Mouse (Mus musculus) midbrain, postnatal 0 days (tissue): ENCODE measurements around the gene Rabggtb. TPM values are rescaled to one million over a fixed set of nuclear protein-coding genes. Genes with fewer than 3 reads are reported as not detected.

ENCODE experiments used
- ATAC-seq: fragments of 200-750 bp; cut with Nextera tagmentation; 2 replicates; pipeline ENCODE4 v1.8.0; 2017; ENCODE audit warnings: moderate number of reproducible peaks, mild to moderate bottlenecking, moderate TSS enrichment, moderate library complexity; ENCODE audit not compliant: low FRiP score
- DNase-seq: peaks from one replicate; pipeline ENCODE4 v3.0.0-alpha.2; 2015; ENCODE audit warnings: low spot score
- H3K27ac ChIP-seq: fragments of 300-500 bp; sonication (generic); 2 replicates; pipeline ENCODE4 v1.5.1; 2014; ENCODE audit warnings: low read depth, mild to moderate bottlenecking, low read length, mixed read lengths
- H3K27me3 ChIP-seq: fragments of 300-500 bp; sonication (generic); 2 replicates; pipeline ENCODE4 v1.6.1; 2014; ENCODE audit warnings: low read length, control low read depth, mixed read lengths; ENCODE audit not compliant: insufficient read depth
- H3K36me3 ChIP-seq: fragments of 300-500 bp; sonication (generic); 2 replicates; pipeline ENCODE4 v1.6.1; 2014; ENCODE audit warnings: low read length, control low read depth, mixed read lengths; ENCODE audit not compliant: insufficient read depth
- H3K4me1 ChIP-seq: fragments of 300-500 bp; sonication (generic); 2 replicates; pipeline ENCODE4 v1.6.1; 2014; ENCODE audit warnings: mild to moderate bottlenecking, control low read depth, antibody characterized with exemption, low read length, mixed read lengths; ENCODE audit not compliant: insufficient read depth
- H3K4me2 ChIP-seq: fragments of 300-500 bp; sonication (generic); 2 replicates; pipeline ENCODE4 v1.6.1; 2014; ENCODE audit warnings: low read depth, mild to moderate bottlenecking, low read length, mixed read lengths; ENCODE audit not compliant: poor library complexity, severe bottlenecking
- H3K4me3 ChIP-seq: fragments of 300-500 bp; sonication (generic); 2 replicates; pipeline ENCODE4 v1.5.1; 2014; ENCODE audit warnings: low read depth, mild to moderate bottlenecking, low read length, moderate library complexity
- H3K9ac ChIP-seq: fragments of 300-500 bp; sonication (generic); replicated peaks from 2 replicates; pipeline ENCODE4 v1.6.1; 2014; ENCODE audit warnings: mild to moderate bottlenecking, low read length, moderate library complexity, mixed read lengths; ENCODE audit not compliant: poor library complexity, severe bottlenecking
- H3K9me3 ChIP-seq: fragments of 300-500 bp; sonication (generic); 2 replicates; pipeline ENCODE4 v1.6.1; 2016; ENCODE audit warnings: low read length, control low read depth
- CTCF ChIP-seq: IDR thresholded peaks from 2 replicates; pipeline ENCODE4 v1.5.1; 2016; ENCODE audit warnings: antibody characterized with exemption, mild to moderate bottlenecking
- WGBS: fragments of 180-500 bp; shearing (Covaris S2); extraction: QIAGEN DNeasy Blood & Tissue Kit; methylation state at CpG from one replicate; pipeline ENCODE4 v1.1.7; 2014; 5-methylcytosine and 5-hydroxymethylcytosine counted together
- polyA plus RNA-seq: library from polyadenylated mRNA; unstranded; fragments of >200 nt; fragmentation: Nextera tagmentation; extraction: Ambion mirVana; gene quantifications from 2 replicates; pipeline ENCODE4 v1.2.1, GENCODE M21; 2015
- total RNA-seq: library from RNA; depleted of rRNA; stranded (reverse); fragments of >200 nt; gene quantifications from 2 replicates; pipeline ENCODE4 v1.2.3, GENCODE M21; 2014

Rabggtb gene
- total and polyA plus RNA-seq, 2 experiments from 2014 or later: 52.7 to 63.1 TPM

DNA sequence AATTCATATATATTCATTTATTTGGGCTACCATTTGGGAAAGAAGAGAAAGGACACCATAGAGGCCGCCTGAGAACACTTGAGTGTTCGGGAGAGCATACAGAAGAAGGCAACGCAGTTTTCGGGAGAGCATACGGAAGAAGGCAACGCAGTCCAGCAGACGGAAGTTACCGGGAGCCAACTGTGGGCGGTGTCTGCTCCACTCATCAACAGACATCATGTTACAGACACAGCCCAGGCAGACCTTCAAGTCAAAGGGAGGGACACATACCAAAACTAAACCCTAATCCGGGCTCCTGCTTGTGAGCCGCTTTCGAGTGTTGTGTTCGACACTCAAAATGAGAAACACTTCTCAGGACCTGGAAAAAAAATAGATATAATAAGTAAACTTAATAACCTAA lies 28.8 kb upstream of the Rabggtb start:
- Histone ChIP-seq H3K36me3 (0 out of 2 replicates have a peak, but pooled peaks cover 3% of the 10 kb centered on the region), H3K9ac (no peak overlapping the region), H3K9me3 (no peaks in the 10 kb centered on the region), H3K4me2 (no peak overlapping the region), H3K27me3 (no peaks in the 10 kb centered on the region), H3K4me3 (no peak overlapping the region), H3K4me1 (no peaks in the 10 kb centered on the region), H3K27ac (no peak overlapping the region)
- DNase-seq (no peak), ATAC-seq (no peak)
- 97% methylated on average over 13 of the region's 13 CpGs for WGBS
- TF ChIP-seq CTCF: no peak

DNA sequence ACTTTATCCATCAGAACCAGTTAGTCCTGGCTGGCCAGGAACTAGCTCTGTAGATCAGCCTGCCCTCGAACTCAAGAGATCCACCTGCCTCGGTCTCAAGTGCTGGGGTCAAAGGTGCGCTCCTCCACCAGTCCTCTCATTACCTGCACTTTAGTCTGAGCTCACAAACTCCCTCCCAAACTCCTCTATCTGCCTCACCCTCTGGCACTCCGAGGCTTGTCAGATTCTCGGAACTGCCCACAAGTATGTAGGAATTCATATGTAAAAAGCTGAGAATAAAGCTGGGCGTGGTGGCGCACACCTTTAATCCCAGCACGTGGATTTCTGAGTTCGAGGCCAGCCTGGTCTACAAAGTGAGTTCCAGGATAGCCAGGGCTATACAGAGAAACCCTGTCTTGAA lies 27.7 kb upstream of the Rabggtb start:
- no peak overlapping the region for H3K4me3 ChIP-seq
- no peak overlapping the region for H3K9ac ChIP-seq
- no peaks in the 10 kb centered on the region for H3K27me3 ChIP-seq
- H3K27ac ChIP-seq: no peak overlapping the region
- H3K4me2 ChIP-seq: no peak overlapping the region
- TF ChIP-seq CTCF: no peak
- 93% methylated on average over 9 of the region's 9 CpGs for WGBS
- ATAC-seq (no peak), DNase-seq (no peak)
- H3K9me3 ChIP-seq: no peaks in the 10 kb centered on the region
- H3K4me1 ChIP-seq: no peaks in the 10 kb centered on the region
- peaks cover 6% of the 10 kb centered on the region; the same call in 1 of the 2 replicates for H3K36me3 ChIP-seq

DNA sequence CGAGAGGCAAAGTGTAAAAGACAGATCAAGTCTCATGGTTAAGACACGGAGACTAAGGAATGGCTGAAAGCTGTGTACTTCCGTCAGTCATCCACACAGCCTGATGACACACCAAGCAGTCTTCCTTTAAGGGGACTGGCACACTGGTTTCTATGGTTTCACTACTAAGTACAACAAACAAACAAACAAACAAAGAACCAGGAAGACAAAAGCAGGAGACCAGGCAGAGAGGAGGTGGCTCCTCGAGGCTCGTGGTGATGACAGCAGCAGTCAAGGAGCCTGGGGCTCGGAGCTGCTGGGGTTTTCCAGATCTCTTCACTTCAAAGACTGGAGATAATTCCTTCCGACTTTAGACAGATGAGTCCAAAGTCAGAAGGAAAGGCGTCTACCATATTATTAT lies 27.2 kb upstream of the Rabggtb start:
- Histone ChIP-seq H3K27ac (no peak overlapping the region), H3K9me3 (no peaks in the 10 kb centered on the region), H3K36me3 (peaks cover 8% of the 10 kb centered on the region; the same call in 1 of the 2 replicates), H3K4me2 (no peak overlapping the region), H3K27me3 (no peaks in the 10 kb centered on the region), H3K4me3 (no peak overlapping the region), H3K9ac (no peak overlapping the region), H3K4me1 (no peaks in the 10 kb centered on the region)
- DNase-seq (no peak), ATAC-seq (no peak)
- no peak for TF ChIP-seq CTCF
- WGBS: 83% methylated on average over 8 of the region's 8 CpGs

DNA sequence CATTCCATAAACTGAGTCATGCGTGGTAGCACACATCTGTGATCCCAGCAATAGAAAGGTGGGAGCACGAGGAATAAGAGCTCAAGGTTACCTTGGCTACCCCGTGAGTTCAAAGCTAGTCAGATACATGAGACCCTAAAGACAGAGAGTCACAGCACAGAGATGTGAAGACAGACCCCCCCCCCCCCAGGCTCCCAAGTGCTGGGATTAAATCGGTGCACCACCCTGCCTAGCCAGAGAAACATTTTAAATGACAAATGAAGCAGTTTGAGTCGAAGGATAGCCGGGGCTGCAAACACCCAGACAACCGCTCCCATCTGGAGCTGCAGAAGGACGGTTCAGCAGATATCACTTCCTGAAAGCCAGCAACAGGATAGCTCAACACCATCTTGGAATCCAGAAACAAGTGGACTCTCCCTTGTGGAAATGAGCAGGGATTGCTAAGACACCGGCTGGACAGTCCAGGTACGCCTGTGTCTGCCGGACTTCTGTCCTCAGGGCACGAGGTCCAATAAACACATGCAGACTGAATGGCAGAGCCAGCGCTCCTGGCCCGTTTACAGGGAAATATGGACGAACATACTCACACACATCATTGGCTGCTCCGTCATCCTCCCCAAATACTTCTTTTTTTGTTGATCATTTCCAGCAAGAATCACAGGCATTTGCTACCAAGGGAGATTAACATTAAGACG lies 24.5 kb upstream of the Rabggtb start:
- Histone ChIP-seq H3K4me2 (no peak overlapping the region), H3K9me3 (no peaks in the 10 kb centered on the region), H3K27me3 (no peaks in the 10 kb centered on the region), H3K4me3 (no peak overlapping the region), H3K36me3 (peaks cover 26% of the 10 kb centered on the region), H3K27ac (no peak overlapping the region), H3K4me1 (no peaks in the 10 kb centered on the region), H3K9ac (no peak overlapping the region)
- WGBS: 96% methylated on average over 17 of the region's 17 CpGs
- ATAC-seq (no peak), DNase-seq (no peak)
- TF ChIP-seq CTCF: no peak

DNA sequence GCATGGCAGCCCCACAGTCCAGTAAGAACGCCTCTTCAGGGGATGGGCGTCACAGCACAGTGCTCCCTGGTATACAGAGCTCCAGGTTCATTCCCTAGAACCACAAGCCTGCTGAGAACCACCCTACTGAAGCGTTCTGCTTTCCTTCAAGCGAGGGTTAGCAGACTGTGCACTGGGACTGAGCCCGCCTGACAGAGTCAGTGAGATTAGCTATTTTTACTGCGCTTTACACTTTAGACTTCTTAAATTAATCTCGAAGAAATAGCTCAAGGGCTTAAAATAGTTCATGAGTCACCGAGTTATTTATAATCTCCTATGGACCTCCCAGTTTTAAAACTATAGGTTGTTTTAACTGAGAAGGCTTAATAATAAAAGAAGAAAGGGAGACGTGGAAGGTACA lies 23.1 kb upstream of the Rabggtb start:
- Histone ChIP-seq H3K4me2 (no peak overlapping the region), H3K9ac (no peak overlapping the region), H3K9me3 (no peaks in the 10 kb centered on the region), H3K27ac (no peak overlapping the region), H3K27me3 (no peaks in the 10 kb centered on the region), H3K4me1 (no peaks in the 10 kb centered on the region), H3K4me3 (no peak overlapping the region), H3K36me3 (peaks cover 29% of the 10 kb centered on the region)
- DNase-seq (no peak), ATAC-seq (no peak)
- 89% methylated on average over 9 of the region's 9 CpGs for WGBS
- TF ChIP-seq CTCF: no peak

DNA sequence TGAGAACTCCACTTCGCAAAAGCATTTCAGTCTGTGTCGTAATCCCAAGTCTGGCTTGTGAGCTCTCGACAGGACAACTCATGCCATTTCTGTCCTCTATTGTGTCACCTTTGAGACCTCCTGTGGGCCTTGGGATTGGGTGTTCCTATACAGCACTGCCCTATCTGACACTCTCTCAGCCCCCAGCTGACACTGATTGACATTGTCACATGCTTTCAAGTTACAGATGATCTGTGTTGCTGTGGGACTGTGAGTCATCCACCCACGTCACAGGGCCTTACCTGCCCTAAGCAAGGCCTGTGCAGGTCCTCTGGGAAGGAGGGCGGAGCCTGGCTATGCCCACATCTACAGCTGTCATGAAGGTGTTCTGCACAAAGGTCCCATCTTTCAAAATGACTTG lies 19.7 kb upstream of the Rabggtb start:
- no peaks in the 10 kb centered on the region for H3K27me3 ChIP-seq
- no peak overlapping the region for H3K9ac ChIP-seq
- no peak for ATAC-seq
- no peak overlapping the region for H3K27ac ChIP-seq
- peaks cover 37% of the 10 kb centered on the region for H3K36me3 ChIP-seq
- WGBS: 91% methylated on average over 5 of the region's 5 CpGs
- DNase-seq: no peak
- no peak for TF ChIP-seq CTCF
- H3K4me1 ChIP-seq: no peaks in the 10 kb centered on the region
- no peak overlapping the region for H3K4me3 ChIP-seq
- no peaks in the 10 kb centered on the region for H3K9me3 ChIP-seq
- H3K4me2 ChIP-seq: no peak overlapping the region
